Mouse (Mus musculus): ENCODE results near the gene Ccdc78. TPM values are rescaled to one million over a fixed set of nuclear protein-coding genes. Genes with fewer than 3 reads are reported as not detected.
"Not testable (repeated sequence)": the region's sequence is repeated elsewhere in the genome, so short reads cannot be mapped to it uniquely, and the experiment has no call there.

Ccdc78 gene
- 0.25 and 0.33 TPM in 2 replicates for polyA plus RNA-seq (2014; fragmentation: Nextera tagmentation; extraction: Ambion mirVana)

DNA sequence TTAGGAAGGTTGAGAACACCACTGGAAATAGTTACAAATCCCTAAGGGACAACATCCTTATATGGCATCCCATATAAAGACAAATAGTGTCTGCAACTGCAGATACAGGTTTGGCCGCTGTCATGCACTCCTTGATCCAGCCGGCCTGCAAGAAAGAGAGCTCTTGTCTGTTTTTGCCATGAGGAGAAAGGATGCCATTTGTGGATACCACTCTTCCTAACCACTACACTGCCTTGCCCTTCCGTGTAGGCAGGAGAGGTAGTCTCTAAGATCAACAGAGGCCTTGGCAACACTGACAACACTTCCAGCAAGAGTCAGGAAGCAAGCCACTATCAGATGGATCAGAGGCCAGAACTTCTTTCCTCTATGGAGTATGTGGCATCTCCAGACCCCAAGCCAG, at the start of gene Ccdc78:
Gene Ccdc78 (plus strand): TSS at position 301 of the 400 bp plus-strand sequence.
- H3K4me2 ChIP-seq: peak within 1 kb of the TSS; percentile 92
- H3K27ac ChIP-seq (ENCODE audit: low read depth, low read length): peak within 1 kb of the TSS; percentile 73
- WGBS: 74% methylated on average over 3 of the region's 3 CpGs
- H3K27me3 ChIP-seq (replicated peaks; ENCODE audit: control insufficient read depth, insufficient read depth, low read length): no peaks in the 10 kb centered on the region
- H3K9ac ChIP-seq (ENCODE audit: low read depth, low read length): peak within 1 kb of the TSS; percentile 76
- peaks cover 16% of the 10 kb centered on the region for H3K36me3 ChIP-seq (ENCODE audit: control insufficient read depth, insufficient read depth, low read length)
- peaks cover 17% of the 10 kb centered on the region for H3K4me1 ChIP-seq (replicated peaks; ENCODE audit: control insufficient read depth, insufficient read depth, low read length)
- H3K4me3 ChIP-seq (ENCODE audit: low read depth, low read length): peak within 1 kb of the TSS; percentile 73
- DNase-seq (ENCODE audit: low spot score): no peak
- ATAC-seq (replicated peaks; ENCODE audit: low FRiP score): no peak
- no peaks in the 10 kb centered on the region for H3K9me3 ChIP-seq (ENCODE audit: control insufficient read depth, low read length)

DNA sequence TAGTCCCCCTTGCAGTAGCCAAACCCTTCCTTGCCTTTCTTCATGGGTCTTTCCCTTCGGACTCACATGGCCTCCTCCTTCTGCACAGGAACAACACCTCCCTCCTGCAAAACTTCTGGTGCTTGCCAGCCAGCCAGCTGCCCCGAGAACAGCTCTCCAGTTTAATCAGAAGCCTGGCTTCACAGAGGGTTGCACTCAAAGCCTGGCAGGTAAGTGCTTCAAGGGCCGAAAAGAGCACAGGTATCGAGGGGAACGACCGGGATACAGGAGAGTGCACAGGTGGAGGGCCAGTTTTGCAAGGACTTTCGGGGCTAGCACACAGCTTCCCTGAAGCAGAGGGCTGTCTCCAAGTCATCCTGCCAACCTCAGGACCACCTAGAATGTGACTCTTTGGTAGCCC, 47.5 kb upstream of the Ccdc78 start:
- H3K4me1 ChIP-seq (replicated peaks; ENCODE audit: control insufficient read depth, insufficient read depth, low read length): no peaks in the 10 kb centered on the region
- H3K4me3 ChIP-seq (ENCODE audit: low read depth, low read length): no peak overlapping the region
- DNase-seq (ENCODE audit: low spot score): no peak
- 66% methylated on average over 7 of the region's 7 CpGs for WGBS
- no peak overlapping the region for H3K27ac ChIP-seq (ENCODE audit: low read depth, low read length)
- no peak overlapping the region for H3K4me2 ChIP-seq
- H3K36me3 ChIP-seq (ENCODE audit: control insufficient read depth, insufficient read depth, low read length): no peaks in the 10 kb centered on the region
- no peaks in the 10 kb centered on the region for H3K27me3 ChIP-seq (replicated peaks; ENCODE audit: control insufficient read depth, insufficient read depth, low read length)
- no peak for ATAC-seq (replicated peaks; ENCODE audit: low FRiP score)
- H3K9ac ChIP-seq (ENCODE audit: low read depth, low read length): no peak overlapping the region
- H3K9me3 ChIP-seq (ENCODE audit: control insufficient read depth, low read length): no peaks in the 10 kb centered on the region

DNA sequence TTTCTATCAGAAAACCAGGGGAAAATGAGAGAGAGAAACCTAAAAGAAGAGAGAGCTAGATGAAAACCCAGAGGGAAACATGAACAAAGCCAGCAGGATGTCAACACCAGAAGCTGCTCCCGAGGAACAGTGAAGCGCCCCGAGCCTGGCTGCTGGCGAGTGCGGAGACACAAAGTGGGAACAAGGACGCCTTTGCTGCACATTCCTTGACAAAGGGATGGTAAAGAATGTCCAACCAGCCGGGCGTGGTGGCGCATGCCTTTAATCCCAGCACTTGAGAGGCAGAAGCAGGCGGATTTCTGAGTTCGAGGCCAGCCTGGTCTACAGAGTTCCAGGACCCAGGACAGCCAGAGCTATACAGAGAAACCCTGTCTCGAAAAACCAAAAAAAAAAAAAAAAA, 44.9 kb upstream of the Ccdc78 start:
- not testable (repeated sequence) for H3K27me3 ChIP-seq (replicated peaks; ENCODE audit: control insufficient read depth, insufficient read depth, low read length); H3K27ac ChIP-seq (ENCODE audit: low read depth, low read length); H3K9me3 ChIP-seq (ENCODE audit: control insufficient read depth, low read length); H3K4me1 ChIP-seq (replicated peaks; ENCODE audit: control insufficient read depth, insufficient read depth, low read length); H3K4me2 ChIP-seq; ATAC-seq (replicated peaks; ENCODE audit: low FRiP score); H3K4me3 ChIP-seq (ENCODE audit: low read depth, low read length); H3K9ac ChIP-seq (ENCODE audit: low read depth, low read length); H3K36me3 ChIP-seq (ENCODE audit: control insufficient read depth, insufficient read depth, low read length); DNase-seq (ENCODE audit: low spot score)
- 67% methylated on average over 12 of the region's 12 CpGs for WGBS

DNA sequence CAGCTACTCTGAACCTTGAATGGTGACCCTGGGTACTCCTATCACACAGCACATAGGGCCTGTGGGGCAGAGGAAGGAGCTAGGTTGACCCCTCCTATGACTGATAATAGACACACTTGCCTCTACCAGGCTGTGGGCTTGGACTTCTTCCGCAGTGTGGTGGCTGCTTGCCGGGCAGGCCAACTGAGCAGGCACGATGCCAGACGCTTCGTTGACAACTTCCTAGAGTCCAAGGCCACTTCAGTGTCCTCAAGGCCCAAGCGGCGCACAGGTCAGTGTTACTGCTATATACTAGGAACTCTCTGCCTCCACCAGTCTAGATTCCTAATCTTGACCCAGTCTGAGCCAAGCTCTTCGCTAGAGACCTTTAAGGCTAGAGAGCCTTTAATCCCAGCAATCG, 42.5 kb upstream of the Ccdc78 start:
- H3K27ac ChIP-seq (ENCODE audit: low read depth, low read length): no peak overlapping the region
- H3K36me3 ChIP-seq (ENCODE audit: control insufficient read depth, insufficient read depth, low read length): no peaks in the 10 kb centered on the region
- H3K9me3 ChIP-seq (ENCODE audit: control insufficient read depth, low read length): no peaks in the 10 kb centered on the region
- no peak for DNase-seq (ENCODE audit: low spot score)
- H3K4me2 ChIP-seq: no peak overlapping the region
- H3K27me3 ChIP-seq (replicated peaks; ENCODE audit: control insufficient read depth, insufficient read depth, low read length): no peaks in the 10 kb centered on the region; the same call in 1 of the 2 replicates
- H3K4me1 ChIP-seq (replicated peaks; ENCODE audit: control insufficient read depth, insufficient read depth, low read length): no peaks in the 10 kb centered on the region
- no peak overlapping the region for H3K4me3 ChIP-seq (ENCODE audit: low read depth, low read length)
- 90% methylated on average over 9 of the region's 9 CpGs for WGBS
- ATAC-seq (replicated peaks; ENCODE audit: low FRiP score): no peak
- no peak overlapping the region for H3K9ac ChIP-seq (ENCODE audit: low read depth, low read length)

DNA sequence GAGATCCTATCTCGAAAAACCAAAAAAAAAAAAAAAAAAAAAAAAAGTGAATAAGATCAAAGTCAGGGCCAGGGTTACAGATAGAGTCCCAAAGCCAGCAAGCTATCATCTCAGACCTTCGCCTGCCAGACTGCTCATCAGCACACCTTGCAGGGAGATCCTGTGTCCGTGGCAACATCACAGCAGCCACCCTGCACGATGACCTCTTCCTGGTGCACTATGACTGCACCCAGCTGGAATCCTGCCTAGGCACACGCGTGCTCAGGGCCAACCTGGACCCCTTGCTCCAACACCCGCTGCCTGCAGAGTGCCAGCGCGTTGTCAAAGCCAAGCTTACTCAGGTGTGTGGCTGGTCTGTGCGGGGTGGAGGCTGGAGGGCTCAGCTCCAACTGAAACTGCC, 42.1 kb upstream of the Ccdc78 start:
- no peak overlapping the region for H3K9ac ChIP-seq (ENCODE audit: low read depth, low read length)
- no peaks in the 10 kb centered on the region for H3K9me3 ChIP-seq (ENCODE audit: control insufficient read depth, low read length)
- H3K4me2 ChIP-seq: no peak overlapping the region
- ATAC-seq (replicated peaks; ENCODE audit: low FRiP score) (no peak), DNase-seq (ENCODE audit: low spot score) (no peak)
- H3K4me3 ChIP-seq (ENCODE audit: low read depth, low read length): no peak overlapping the region
- 66% methylated on average over 10 of the region's 10 CpGs for WGBS
- no peaks in the 10 kb centered on the region for H3K36me3 ChIP-seq (ENCODE audit: control insufficient read depth, insufficient read depth, low read length)
- H3K27me3 ChIP-seq (replicated peaks; ENCODE audit: control insufficient read depth, insufficient read depth, low read length): no peaks in the 10 kb centered on the region; the same call in 1 of the 2 replicates
- no peak overlapping the region for H3K27ac ChIP-seq (ENCODE audit: low read depth, low read length)
- no peaks in the 10 kb centered on the region for H3K4me1 ChIP-seq (replicated peaks; ENCODE audit: control insufficient read depth, insufficient read depth, low read length)

DNA sequence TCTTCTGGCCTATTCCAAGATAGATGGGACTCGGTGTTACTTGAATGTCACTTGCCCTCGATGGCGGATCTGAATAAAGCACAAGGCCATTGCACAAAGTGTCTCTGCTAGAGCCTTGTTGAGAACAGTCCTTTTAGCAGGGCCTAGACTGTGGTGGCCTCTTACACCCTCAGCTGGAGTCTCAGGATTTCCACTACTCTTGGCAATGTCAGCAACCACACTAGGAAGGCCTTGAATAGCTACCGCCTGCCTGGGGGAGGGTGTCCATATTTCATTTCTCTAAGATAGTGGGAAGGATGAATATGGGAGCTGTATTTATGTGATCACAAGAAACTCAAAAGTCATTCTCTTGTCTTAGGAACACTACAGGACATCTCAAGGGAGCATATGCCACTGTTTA, 38.1 kb upstream of the Ccdc78 start:
- ATAC-seq (replicated peaks; ENCODE audit: low FRiP score) (no peak), DNase-seq (ENCODE audit: low spot score) (no peak)
- H3K4me1 ChIP-seq (replicated peaks; ENCODE audit: control insufficient read depth, insufficient read depth, low read length): no peaks in the 10 kb centered on the region
- no peak overlapping the region for H3K27ac ChIP-seq (ENCODE audit: low read depth, low read length)
- H3K9ac ChIP-seq (ENCODE audit: low read depth, low read length): no peak overlapping the region
- 88% methylated on average over 4 of the region's 4 CpGs for WGBS
- no peaks in the 10 kb centered on the region for H3K36me3 ChIP-seq (ENCODE audit: control insufficient read depth, insufficient read depth, low read length)
- H3K4me2 ChIP-seq: no peak overlapping the region
- H3K27me3 ChIP-seq (replicated peaks; ENCODE audit: control insufficient read depth, insufficient read depth, low read length): no peaks in the 10 kb centered on the region; the same call in 1 of the 2 replicates
- H3K9me3 ChIP-seq (ENCODE audit: control insufficient read depth, low read length): no peaks in the 10 kb centered on the region
- no peak overlapping the region for H3K4me3 ChIP-seq (ENCODE audit: low read depth, low read length)

DNA sequence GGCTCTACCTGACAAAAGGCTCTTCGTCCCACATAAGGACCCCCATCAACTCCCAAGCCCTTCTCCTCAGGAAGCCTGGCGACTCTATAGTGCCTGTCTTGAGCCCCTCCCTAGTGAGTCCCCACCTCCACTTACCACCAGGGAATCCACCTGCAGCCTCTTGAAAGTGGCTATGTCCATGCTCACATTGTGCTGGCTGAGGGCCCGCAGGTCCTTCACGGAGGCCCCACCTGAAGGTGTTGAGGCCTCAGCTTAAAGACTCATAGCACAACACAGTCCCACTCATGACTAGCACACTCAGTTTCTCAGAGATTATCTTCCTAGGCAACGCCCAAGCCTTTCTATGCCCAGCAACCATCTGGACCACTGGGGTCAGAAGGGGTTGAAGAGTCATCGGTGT, 37.1 kb upstream of the Ccdc78 start:
- H3K27me3 ChIP-seq (replicated peaks; ENCODE audit: control insufficient read depth, insufficient read depth, low read length): no peaks in the 10 kb centered on the region; the same call in 1 of the 2 replicates
- H3K27ac ChIP-seq (ENCODE audit: low read depth, low read length): no peak overlapping the region
- ATAC-seq (replicated peaks; ENCODE audit: low FRiP score): no peak
- no peaks in the 10 kb centered on the region for H3K9me3 ChIP-seq (ENCODE audit: control insufficient read depth, low read length)
- no peak for DNase-seq (ENCODE audit: low spot score)
- 75% methylated on average over 6 of the region's 6 CpGs for WGBS
- no peaks in the 10 kb centered on the region for H3K36me3 ChIP-seq (ENCODE audit: control insufficient read depth, insufficient read depth, low read length)
- H3K4me2 ChIP-seq: no peak overlapping the region
- H3K9ac ChIP-seq (ENCODE audit: low read depth, low read length): no peak overlapping the region
- H3K4me3 ChIP-seq (ENCODE audit: low read depth, low read length): no peak overlapping the region
- H3K4me1 ChIP-seq (replicated peaks; ENCODE audit: control insufficient read depth, insufficient read depth, low read length): no peaks in the 10 kb centered on the region

DNA sequence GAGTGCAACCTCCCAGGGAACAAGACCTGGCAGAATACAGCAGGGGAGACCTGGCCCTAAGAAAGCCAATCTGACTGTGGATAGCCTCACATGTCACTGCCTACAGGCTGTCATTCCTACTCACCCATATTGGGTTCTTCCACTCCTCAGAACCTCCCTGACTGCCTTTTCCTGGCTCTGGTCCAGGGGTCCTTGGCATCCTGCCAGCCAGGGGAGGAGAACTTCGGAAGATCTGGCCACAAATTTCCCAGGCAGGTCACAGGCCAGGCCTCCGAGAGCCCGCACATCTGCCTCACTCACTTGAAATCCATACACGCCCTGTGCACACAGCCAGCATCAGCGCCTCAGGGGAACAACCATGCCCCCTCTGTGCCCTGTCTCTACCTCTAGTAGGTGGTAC, 34.9 kb upstream of the Ccdc78 start:
- ATAC-seq (replicated peaks; ENCODE audit: low FRiP score): no peak
- Histone ChIP-seq H3K9me3 (ENCODE audit: control insufficient read depth, low read length) (no peaks in the 10 kb centered on the region), H3K4me1 (replicated peaks; ENCODE audit: control insufficient read depth, insufficient read depth, low read length) (no peaks in the 10 kb centered on the region), H3K9ac (ENCODE audit: low read depth, low read length) (no peak overlapping the region), H3K4me2 (no peak overlapping the region), H3K36me3 (ENCODE audit: control insufficient read depth, insufficient read depth, low read length) (no peaks in the 10 kb centered on the region), H3K27me3 (replicated peaks; ENCODE audit: control insufficient read depth, insufficient read depth, low read length) (no peaks in the 10 kb centered on the region; the same call in 1 of the 2 replicates), H3K4me3 (ENCODE audit: low read depth, low read length) (no peak overlapping the region), H3K27ac (ENCODE audit: low read depth, low read length) (no peak overlapping the region)
- WGBS: 58% methylated on average over 5 of the region's 5 CpGs
- no peak for DNase-seq (ENCODE audit: low spot score)

DNA sequence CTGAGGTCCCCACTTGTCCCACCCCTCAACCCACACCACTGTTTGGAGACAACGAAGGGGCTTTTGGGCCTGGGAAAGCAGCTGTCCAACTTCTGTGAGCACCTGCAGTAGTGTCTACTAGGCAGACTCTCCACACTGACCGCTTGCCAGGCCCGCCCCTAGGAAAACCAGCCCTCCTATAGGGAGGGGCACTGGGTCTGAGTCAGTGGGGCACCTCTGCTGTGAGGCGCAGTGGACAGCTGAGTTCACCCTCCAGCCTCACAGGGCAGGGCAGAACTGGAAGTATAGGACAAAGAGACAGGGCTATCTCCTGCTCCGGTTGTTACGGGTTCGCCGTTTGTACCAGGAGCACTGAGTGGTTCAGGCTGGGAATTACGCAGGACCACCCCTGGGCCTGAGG, 32.1 kb upstream of the Ccdc78 start, which contains the start of gene Msln:
Gene Msln (minus strand): TSS at position 138 of the 400 bp plus-strand sequence.
- WGBS: 84% methylated on average over 9 of the region's 9 CpGs
- H3K27me3 ChIP-seq (replicated peaks; ENCODE audit: control insufficient read depth, insufficient read depth, low read length): no peaks in the 10 kb centered on the region
- no peaks in the 10 kb centered on the region for H3K9me3 ChIP-seq (ENCODE audit: control insufficient read depth, low read length)
- no peak within 1 kb of the TSS for H3K4me2 ChIP-seq
- ATAC-seq (replicated peaks; ENCODE audit: low FRiP score) (no peak), DNase-seq (ENCODE audit: low spot score) (no peak)
- no peak within 1 kb of the TSS for H3K9ac ChIP-seq (ENCODE audit: low read depth, low read length)
- no peaks in the 10 kb centered on the region for H3K36me3 ChIP-seq (ENCODE audit: control insufficient read depth, insufficient read depth, low read length)
- H3K27ac ChIP-seq (ENCODE audit: low read depth, low read length): no peak within 1 kb of the TSS
- no peak within 1 kb of the TSS for H3K4me3 ChIP-seq (ENCODE audit: low read depth, low read length)
- H3K4me1 ChIP-seq (replicated peaks; ENCODE audit: control insufficient read depth, insufficient read depth, low read length): no peaks in the 10 kb centered on the region
